Mouse (Mus musculus) heart, embryonic 16.5 days (tissue): ENCODE data around the gene Retreg3. TPM values are rescaled to one million over a fixed set of nuclear protein-coding genes. Genes with fewer than 3 reads are reported as not detected.
A peak's percentile ranks its signal among the peaks of the same experiment; 100 is the strongest.

Experiments used
- ATAC-seq: fragments of 200-750 bp; cut with Nextera tagmentation; replicated peaks from 2 replicates; pipeline ENCODE4 v1.8.0; 2017; ENCODE audit warnings: moderate number of reproducible peaks; ENCODE audit not compliant: insufficient read depth, low FRiP score; ENCODE audit errors: extremely low read depth
- H3K27ac ChIP-seq: fragments of 300-500 bp; sonication (generic); 2 replicates; pipeline ENCODE4 v1.5.1; 2014; ENCODE audit warnings: mild to moderate bottlenecking, low read length, control low read depth, moderate library complexity
- H3K27me3 ChIP-seq: fragments of 300-500 bp; sonication (generic); 2 replicates; pipeline ENCODE4 v1.6.1; 2014; ENCODE audit warnings: low read length, mixed read lengths; ENCODE audit not compliant: control insufficient read depth, insufficient read depth
- H3K36me3 ChIP-seq: fragments of 300-500 bp; sonication (generic); 2 replicates; pipeline ENCODE4 v1.6.1; 2014; ENCODE audit not compliant: control insufficient read depth, insufficient read depth
- H3K4me1 ChIP-seq: fragments of 300-500 bp; sonication (generic); 2 replicates; pipeline ENCODE4 v1.6.1; 2014; ENCODE audit warnings: low read length, mixed read lengths; ENCODE audit not compliant: control insufficient read depth, insufficient read depth
- H3K4me2 ChIP-seq: fragments of 300-500 bp; sonication (generic); 2 replicates; pipeline ENCODE4 v1.6.1; 2014; ENCODE audit warnings: low read depth, mild to moderate bottlenecking, control low read depth, low read length
- H3K4me3 ChIP-seq: fragments of 300-500 bp; sonication (generic); 2 replicates; pipeline ENCODE4 v1.5.1; 2014; ENCODE audit warnings: mild to moderate bottlenecking, control low read depth, low read length
- H3K9ac ChIP-seq: fragments of 300-500 bp; sonication (generic); 2 replicates; pipeline ENCODE4 v1.6.1; 2014; ENCODE audit warnings: low read length, control low read depth
- H3K9me3 ChIP-seq: fragments of 300-500 bp; sonication (generic); replicated peaks from 2 replicates; pipeline ENCODE4 v1.6.1; 2016; ENCODE audit warnings: low read length; ENCODE audit not compliant: control insufficient read depth
- WGBS: fragments of 180-500 bp; shearing (Covaris S2); extraction: QIAGEN DNeasy Blood & Tissue Kit; methylation state at CpG from one replicate; pipeline ENCODE4 v1.1.7; 2014; 5-methylcytosine and 5-hydroxymethylcytosine counted together
- polyA plus RNA-seq: library from polyadenylated mRNA; unstranded; fragments of >200 nt; fragmentation: Nextera tagmentation; extraction: Ambion mirVana; gene quantifications from 2 replicates; pipeline ENCODE4 v1.2.1, GENCODE M21; 2015

Retreg3 gene
- polyA plus RNA-seq, 1 experiment from 2014 or later = 14.9 TPM

DNA sequence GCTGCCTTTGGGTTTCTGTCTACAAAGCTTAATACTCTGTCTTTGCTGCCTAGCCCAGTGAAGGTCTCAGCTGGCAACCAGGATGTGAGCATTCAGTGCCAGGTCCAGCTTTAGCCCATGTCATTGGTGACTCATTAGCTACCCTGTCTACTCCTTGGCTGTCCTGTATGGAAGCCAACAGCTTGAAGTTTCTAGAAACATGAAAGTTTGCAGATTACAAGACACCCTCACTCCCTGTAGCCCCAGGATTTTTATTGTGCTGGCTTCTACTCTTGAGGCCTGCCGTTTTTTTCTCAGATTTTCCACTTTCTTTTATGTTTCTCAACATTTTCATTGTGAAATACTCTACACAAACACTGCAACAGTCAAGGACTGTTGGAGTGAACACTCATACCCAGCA is 29.8 kb downstream of the Retreg3 start:
- ATAC-seq = no peak
- 86% methylated on average over 1 of the region's 1 CpGs for WGBS

DNA sequence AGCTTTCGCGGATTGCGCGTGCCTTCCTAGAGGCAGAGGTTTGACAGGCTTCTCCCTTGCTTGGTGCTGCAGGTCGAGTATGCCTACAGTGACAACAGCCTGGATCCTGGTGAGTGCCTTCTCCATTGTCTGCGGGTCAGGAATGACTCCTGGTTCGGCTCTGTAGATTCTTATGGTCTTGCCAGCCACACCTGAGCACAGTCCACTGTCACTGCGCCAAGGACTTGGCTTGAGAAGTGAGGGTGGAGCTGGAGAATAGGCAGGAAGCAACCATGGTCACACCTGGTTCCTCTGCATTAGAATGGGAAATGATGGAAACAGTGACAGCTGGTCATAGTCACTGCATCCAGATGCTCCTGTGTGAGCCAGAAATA is 32.0 kb downstream of the Retreg3 start:
- no peak; the same call in none of the 2 replicates for ATAC-seq
- Histone ChIP-seq H3K4me1 (peaks cover 24% of the 10 kb centered on the region), H3K9ac (peak overlapping the region; percentile 83), H3K4me3 (peak overlapping the region; percentile 90), H3K4me2 (peak overlapping the region; percentile 86), H3K36me3 (peaks cover 37% of the 10 kb centered on the region), H3K27me3 (no peaks in the 10 kb centered on the region), H3K9me3 (no peaks in the 10 kb centered on the region), H3K27ac (peak overlapping the region; percentile 88)
- 5% methylated on average over 8 of the region's 8 CpGs for WGBS

More for the DNA sequence above, 29.8 kb downstream of the Retreg3 start:
- Histone ChIP-seq H3K4me1 (peaks cover 25% of the 10 kb centered on the region), H3K9me3 (no peaks in the 10 kb centered on the region), H3K36me3 (peaks cover 42% of the 10 kb centered on the region), H3K4me2 (no peak overlapping the region), H3K9ac (no peak overlapping the region), H3K4me3 (no peak overlapping the region), H3K27ac (no peak overlapping the region), H3K27me3 (no peaks in the 10 kb centered on the region)

DNA sequence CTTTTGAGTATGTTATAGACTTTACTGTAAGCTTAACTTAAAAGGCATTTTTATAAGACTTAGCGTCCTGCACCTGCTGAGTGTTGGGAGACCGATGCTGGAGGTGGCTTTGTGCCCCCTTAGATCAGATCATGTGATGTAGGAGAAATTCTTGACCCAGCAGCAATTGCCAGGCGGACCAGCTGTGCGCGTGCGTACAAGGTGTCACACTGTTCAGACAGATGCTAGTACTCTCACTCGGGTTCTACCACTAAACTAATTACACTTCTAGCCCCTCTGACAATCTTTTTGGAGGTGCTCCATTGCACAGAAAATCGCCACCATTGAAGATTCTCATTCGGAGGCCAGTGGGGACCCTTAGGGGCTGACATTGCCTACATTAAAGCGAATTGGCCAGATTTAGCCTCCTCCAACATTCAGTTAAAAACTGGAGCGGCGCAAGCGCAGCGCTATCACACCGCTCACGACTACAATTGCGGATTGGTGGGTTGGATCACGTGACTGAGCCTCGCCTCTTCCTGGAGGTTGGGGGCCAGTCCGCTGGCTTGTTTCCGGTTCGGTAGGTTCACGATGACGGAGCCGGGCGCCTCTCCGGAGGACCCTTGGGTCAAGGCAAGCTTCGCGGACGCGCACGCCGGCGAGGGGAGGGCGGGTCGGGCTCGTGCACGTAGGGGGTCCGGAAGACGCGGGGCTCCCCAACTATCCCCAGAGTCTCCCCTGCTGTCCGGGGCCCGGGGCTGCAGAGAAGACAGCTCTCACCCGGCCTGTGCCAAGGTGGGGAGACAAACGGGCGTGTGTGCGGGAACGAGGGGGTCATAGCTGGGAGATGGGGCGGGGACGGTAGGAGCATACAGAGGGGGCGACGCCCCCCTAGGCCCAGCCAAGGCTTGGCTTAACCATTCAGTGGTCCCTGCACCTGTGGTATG is 32.7 kb downstream of the Retreg3 start, which contains the start of gene Mlx:
TSS of gene Mlx (plus strand) at position 522 of the 926 bp plus-strand sequence.
- H3K4me1 ChIP-seq = peaks cover 24% of the 10 kb centered on the region
- peak within 1 kb of the TSS; percentile 90 for H3K4me3 ChIP-seq
- peak within 1 kb of the TSS; percentile 83 for H3K9ac ChIP-seq
- H3K36me3 ChIP-seq = peaks cover 31% of the 10 kb centered on the region
- H3K4me2 ChIP-seq = peak within 1 kb of the TSS; percentile 86
- WGBS = 2% methylated on average over 52 of the region's 52 CpGs
- H3K27me3 ChIP-seq = no peaks in the 10 kb centered on the region
- ATAC-seq = peak; percentile 79
- H3K27ac ChIP-seq = peak within 1 kb of the TSS; percentile 88
- H3K9me3 ChIP-seq = no peaks in the 10 kb centered on the region

DNA sequence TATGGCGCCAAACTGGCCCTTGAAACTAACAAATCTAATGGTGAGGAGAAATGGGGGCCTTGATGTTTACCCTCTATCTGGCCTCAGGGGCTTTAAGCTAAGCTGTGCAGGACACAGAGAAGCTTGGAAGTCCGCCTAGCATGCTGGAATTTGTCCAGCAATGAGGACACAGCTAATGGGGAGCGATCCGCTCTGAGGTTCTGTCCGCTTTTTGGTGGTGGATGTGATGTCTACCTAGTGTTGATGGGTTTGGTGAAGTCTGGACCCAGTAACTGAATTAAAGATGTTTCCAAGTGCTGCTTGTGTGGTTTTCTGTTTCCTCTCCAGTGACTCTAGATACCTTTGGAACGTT is 33.4 kb downstream of the Retreg3 start:
- Histone ChIP-seq H3K9me3 (no peaks in the 10 kb centered on the region), H3K27me3 (no peaks in the 10 kb centered on the region), H3K4me3 (peak overlapping the region; percentile 90), H3K36me3 (peaks cover 24% of the 10 kb centered on the region), H3K4me1 (peaks cover 29% of the 10 kb centered on the region), H3K4me2 (peak overlapping the region; percentile 86), H3K9ac (peak overlapping the region; percentile 83), H3K27ac (peak overlapping the region; percentile 88)
- 69% methylated on average over 6 of the region's 6 CpGs for WGBS
- ATAC-seq = no peak

DNA sequence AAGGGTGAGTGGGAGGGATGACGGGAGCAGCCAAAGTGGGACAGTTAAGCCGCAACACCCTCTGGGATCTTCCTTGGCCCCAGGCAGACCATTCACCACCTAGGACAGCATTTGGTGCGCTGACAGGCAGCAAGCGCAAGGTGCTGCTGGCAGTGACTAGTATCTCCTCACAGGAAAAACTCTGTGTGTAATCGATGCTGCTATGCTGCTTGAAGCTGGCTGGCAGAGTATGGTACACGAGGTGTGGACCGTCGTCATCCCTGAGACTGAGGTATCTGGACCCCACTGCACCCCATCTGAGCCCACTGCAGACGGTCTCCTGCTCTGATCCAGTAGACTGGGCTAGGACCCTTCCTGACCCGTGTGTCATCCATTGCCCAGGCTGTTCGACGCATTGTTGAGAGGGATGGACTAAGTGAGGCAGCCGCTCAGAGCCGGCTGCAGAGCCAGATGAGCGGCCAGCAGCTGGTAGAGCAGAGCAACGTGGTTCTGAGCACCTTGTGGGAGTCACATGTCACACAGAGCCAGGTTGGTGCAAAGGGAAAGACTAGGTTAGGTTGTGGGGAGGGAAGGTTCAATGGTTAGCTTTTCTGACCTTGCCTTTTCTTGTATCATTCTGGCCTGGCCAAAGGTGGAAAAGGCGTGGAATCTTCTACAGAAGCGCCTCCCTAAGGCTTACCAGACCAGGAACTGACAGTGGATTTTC is 33.9 kb downstream of the Retreg3 start:
- Histone ChIP-seq H3K4me2 (no peak overlapping the region), H3K4me1 (peaks cover 29% of the 10 kb centered on the region), H3K9ac (peak overlapping the region; percentile 83; the same call in 1 of the 2 replicates), H3K27me3 (no peaks in the 10 kb centered on the region), H3K27ac (no peak overlapping the region), H3K4me3 (no peak overlapping the region), H3K9me3 (no peaks in the 10 kb centered on the region), H3K36me3 (peaks cover 20% of the 10 kb centered on the region)
- WGBS = 89% methylated on average over 18 of the region's 18 CpGs
- no peak for ATAC-seq

DNA sequence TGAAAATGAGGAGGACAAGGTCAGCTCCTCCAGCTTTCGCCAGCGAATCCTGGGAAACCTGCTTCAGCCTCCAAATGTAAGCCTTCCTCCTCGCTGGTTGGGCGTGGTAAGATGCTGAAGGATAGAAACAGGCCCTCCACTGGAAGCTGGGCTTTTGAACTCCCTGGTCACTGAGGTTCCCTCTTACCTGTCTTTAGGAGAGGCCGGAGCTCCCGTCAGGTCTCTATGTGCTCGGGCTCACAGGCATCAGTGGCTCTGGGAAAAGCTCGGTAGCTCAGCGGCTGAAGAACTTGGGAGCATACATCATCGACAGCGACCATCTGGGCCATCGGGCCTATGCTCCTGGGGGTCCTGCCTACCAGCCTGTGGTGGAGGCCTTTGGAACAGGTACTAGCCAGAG is 34.9 kb downstream of the Retreg3 start:
- H3K4me1 ChIP-seq = peaks cover 31% of the 10 kb centered on the region
- H3K9ac ChIP-seq = no peak overlapping the region
- no peak overlapping the region for H3K4me2 ChIP-seq
- H3K27me3 ChIP-seq = peaks cover 9% of the 10 kb centered on the region
- no peak for ATAC-seq
- H3K36me3 ChIP-seq = peaks cover 11% of the 10 kb centered on the region
- 90% methylated on average over 12 of the region's 12 CpGs for WGBS
- no peak overlapping the region for H3K4me3 ChIP-seq
- no peak overlapping the region for H3K27ac ChIP-seq
- no peaks in the 10 kb centered on the region for H3K9me3 ChIP-seq

DNA sequence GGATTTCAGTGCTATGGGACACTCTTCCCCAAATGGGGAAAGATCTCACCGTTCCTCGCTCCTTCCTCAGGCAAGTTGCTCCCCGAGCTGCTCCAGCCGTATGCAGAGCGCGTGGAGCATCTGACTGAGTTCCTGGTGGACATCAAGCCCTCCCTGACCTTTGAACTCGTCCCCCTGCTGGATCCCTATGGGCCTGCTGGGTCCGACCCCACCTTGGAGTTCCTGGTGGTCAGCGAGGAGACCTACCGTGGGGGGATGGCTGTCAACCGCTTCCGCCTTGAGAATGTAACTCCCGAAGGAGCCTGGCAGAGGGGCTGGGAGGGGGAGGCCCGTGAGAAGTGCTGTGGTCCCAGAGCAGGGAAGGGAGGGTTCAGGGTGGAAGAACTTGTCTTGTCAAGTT is 35.4 kb downstream of the Retreg3 start:
- Histone ChIP-seq H3K27me3 (peaks cover 15% of the 10 kb centered on the region), H3K4me3 (no peak overlapping the region), H3K4me2 (no peak overlapping the region), H3K27ac (no peak overlapping the region), H3K9ac (no peak overlapping the region), H3K36me3 (peaks cover 5% of the 10 kb centered on the region), H3K9me3 (no peaks in the 10 kb centered on the region), H3K4me1 (peaks cover 33% of the 10 kb centered on the region)
- 84% methylated on average over 14 of the region's 14 CpGs for WGBS
- ATAC-seq = no peak

DNA sequence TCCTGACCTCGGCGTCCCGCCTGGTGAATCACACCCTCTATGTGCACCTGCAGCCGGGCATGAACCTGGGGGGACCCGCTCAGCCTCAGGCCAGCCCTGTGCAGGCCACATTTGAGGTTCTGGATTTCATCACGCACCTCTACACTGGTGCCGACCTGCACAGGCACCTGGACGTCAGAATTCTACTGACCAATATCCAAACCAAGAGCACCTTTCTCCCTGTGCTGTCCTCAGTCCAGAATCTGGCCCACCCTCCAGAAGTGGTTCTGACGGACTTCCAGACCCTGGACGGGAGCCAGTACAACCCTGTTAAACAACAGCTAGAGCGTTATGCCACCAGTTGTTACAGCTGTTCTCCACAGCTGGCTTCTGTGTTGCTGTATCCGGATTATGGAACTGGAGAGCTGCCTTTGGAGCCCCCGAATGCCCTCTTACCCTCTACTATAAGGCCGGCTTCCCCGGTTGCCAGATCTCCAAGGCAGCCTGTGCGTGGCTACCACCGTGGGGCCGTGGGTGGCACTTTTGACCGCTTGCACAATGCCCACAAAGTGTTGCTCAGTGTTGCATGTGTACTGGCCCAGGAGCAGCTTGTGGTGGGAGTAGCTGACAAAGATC is 36.5 kb downstream of the Retreg3 start:
- peaks cover 32% of the 10 kb centered on the region for H3K4me1 ChIP-seq
- peaks cover 26% of the 10 kb centered on the region for H3K27me3 ChIP-seq
- WGBS = 30% methylated on average over 19 of the region's 19 CpGs
- peak overlapping the region; percentile 90 for H3K9ac ChIP-seq
- H3K9me3 ChIP-seq = no peaks in the 10 kb centered on the region
- H3K4me3 ChIP-seq = peak overlapping the region; percentile 83
- no peak for ATAC-seq
- H3K36me3 ChIP-seq = peaks cover 2% of the 10 kb centered on the region; the same call in 1 of the 2 replicates
- peak overlapping the region; percentile 92 for H3K27ac ChIP-seq
- peak overlapping the region; percentile 97 for H3K4me2 ChIP-seq
